Mouse (Mus musculus): ENCODE data around the gene Gpr37l1.

DNA sequence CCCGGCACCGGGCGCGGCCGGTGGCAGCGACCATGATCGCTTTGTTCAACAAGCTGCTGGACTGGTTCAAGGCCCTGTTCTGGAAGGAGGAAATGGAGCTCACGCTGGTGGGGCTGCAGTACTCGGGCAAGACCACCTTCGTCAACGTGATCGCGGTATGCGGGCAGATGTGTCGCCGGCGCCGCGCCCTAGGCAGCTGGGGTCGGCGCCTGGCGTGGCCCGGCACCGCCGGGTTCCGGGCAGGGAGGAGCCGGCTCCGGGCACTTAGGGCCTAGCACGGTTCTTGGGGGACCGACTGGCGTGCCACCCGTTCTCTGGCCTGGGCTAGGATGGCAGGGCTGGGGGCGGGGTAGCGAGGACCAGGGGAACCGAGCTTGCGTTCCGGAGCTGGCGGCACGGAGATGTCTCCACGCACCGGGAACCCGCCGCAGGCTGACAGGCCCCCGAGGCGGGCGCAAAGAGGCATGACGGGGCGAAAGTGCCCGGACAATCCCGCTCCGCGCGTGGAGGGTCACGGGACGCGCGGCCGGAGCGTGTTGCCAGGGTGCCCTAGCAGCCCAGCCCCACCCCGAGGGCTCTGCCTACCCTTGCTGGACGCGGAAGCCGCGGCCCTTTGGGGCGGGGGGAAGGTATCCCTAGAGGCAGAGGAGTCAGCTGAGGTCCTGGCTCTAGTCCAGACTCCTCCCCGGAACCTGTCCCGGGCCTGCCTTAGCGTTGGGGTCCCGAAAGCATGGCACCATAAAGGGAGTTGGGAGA lies 20.4 kb downstream of the Gpr37l1 start:
- peak; percentile 82 for TF ChIP-seq POLR2A (IDR thresholded peaks at IDR 0.05; ENCODE audit: low read depth, low read length)
- TF ChIP-seq CTCF (IDR thresholded peaks at IDR 0.05; ENCODE audit: borderline replicate concordance, insufficient read depth, low read length) = no peak

Data from embryonic fibroblast, embryonic 13.5 days (primary cell).